Mouse (Mus musculus): ENCODE results near the gene Tnfrsf14.
A peak's percentile ranks its signal among the peaks of the same experiment; 100 is the strongest.

The Tnfrsf14 gene

DNA sequence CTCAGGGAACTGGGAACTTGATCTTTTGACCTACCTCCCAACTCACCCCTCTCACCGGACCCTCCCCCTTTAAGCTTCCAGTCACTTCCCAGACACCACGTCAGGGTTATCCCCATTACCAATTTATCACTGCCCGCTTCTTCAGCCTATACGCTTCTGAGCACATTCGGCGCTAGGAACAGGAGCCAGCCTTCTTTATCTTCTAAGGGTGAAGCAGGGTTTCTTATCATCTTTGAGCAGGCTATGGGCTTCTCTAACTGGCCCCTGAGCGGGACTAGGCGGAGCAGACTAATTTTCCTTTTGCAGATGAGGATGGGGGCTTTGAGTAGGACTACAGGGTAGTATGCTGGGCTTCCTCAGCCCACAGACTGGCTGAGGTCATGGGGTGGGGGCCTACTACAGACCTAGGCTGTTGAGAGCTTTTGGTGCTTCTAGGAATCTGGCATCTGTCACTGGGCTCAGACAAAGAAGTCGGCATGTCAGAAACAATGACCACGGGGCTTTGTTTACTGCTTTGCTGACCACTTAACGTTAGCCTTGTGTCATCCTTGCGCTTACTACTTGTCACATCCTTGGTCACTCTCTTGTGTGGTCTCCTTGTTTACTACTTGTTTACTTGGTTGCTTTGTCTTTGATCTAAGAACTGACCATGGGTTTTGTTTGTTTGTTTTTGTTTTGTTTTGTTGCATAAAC lies at the start of gene Tnfrsf14:
Gene Tnfrsf14 (minus strand): TSS at position 169 of the 693 bp plus-strand sequence.
- peak; percentile 76 for DNase-seq (ENCODE audit: low read depth)

DNA sequence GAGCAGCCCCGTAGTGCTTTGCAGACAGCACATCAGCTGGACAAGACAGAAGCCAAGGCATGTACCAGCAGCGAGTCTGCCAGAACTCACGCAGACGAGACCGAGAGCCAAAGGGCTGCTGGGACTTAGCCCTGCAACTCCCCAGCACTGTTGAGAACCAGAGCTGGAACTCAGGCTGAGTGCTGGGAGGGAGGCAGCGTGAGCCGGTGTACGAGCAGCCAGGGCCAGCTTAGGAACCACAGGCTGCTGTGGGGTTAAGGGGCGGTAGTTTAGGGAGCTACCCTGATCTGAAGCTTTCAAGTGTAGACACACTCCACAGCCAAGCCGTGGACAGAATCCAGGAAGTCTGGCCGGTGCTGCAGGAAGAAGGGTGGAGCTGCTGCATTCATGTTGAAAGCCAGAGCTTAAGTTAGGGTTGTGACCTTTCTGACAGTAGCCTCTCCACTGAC lies 45.8 kb upstream of the Tnfrsf14 start:
- DNase-seq (ENCODE audit: low read depth), result no peak

DNA sequence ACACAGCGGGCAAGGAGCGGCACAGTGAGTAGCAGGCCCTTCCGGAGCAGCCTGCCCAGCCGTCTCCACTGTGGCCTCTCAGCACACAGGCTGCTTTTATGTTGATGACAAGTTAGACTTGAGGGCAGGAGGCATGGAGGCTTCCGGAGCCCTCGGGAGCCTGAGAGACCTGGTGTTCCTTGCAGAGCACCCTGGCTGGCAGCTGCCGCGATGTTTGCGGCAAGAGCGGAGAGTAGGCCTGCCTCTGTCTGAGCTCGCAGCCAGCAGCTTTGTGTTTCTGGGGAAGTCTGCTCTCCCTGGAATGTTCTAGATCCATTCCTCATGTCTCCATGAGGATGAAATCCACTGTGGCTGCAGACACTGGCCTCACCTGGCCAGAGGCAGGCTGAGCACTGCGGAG lies 44.2 kb upstream of the Tnfrsf14 start:
- DNase-seq (ENCODE audit: low read depth), result no peak

DNA sequence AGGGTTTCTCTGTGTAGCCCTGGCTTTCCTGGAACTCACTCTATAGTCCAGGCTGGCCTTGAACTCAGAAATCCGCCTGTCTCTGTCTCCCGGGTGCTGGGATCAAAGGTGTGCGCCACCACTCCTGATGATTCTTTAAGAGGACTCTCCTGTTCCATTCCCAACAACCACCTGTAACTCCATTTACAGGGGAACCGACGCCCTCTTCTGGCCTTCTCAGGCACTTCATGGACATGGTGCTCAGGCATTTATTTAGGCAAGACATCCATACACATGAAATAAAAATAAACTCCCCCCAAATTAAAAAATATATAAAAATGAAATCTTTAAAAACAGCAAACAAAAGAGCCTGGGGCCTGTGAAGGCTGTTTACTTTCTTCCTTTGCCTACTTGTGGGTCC lies 38.8 kb upstream of the Tnfrsf14 start:
- DNase-seq (ENCODE audit: low read depth), result no peak

DNA sequence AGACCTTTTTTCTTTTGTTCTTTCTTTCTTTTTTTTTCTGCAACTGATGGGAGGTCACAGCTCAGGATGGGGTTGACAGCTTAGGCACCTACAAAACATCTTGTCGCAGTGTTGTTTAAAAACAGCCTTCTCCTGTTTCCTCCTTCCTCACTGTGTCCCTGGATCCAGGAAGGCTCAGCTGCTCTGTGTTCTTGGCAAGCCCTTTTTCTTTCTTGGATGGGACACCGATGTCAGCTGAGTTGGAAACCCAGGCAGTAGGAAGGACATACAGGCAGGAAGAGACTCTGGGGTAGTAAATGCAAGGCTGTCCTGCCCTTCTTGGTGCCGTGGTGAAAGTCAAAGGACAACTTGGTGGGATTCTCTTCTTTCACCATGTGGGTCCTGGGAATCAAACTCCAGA lies 37.5 kb upstream of the Tnfrsf14 start:
- DNase-seq (ENCODE audit: low read depth), result no peak

DNA sequence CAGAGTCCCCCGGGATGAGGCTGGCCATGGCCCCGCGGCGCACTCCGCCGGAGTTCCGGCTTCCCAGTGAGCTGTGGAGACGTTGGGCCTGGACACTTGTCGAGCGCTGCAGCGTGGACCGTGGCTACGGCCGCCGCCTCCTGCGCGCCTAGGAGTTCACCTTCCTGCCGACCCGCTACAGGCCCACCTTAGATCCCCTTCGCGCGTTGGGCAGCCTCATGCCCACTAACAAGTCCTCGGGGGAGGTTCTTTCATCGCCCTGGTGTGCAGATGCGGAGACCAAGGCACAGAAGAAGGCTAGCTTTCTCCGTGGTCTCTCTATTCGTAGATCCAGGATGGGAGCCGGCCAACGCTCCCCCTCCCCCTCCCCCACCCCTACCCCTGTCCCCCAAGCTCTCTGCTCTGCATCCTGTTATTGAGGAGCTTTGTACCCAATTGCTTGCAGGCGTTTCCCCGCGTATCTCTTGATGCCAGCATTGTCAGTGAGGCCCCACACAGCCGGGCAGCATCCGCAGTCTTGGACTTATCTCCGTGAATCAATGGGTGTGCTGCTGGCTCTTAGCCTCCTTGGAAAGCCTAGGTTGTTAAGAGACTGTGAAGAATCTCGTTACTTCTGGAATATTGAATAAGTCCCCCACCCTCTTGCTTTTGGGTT lies 36.3 kb upstream of the Tnfrsf14 start:
- peak; percentile 80 for DNase-seq (ENCODE audit: low read depth)

DNA sequence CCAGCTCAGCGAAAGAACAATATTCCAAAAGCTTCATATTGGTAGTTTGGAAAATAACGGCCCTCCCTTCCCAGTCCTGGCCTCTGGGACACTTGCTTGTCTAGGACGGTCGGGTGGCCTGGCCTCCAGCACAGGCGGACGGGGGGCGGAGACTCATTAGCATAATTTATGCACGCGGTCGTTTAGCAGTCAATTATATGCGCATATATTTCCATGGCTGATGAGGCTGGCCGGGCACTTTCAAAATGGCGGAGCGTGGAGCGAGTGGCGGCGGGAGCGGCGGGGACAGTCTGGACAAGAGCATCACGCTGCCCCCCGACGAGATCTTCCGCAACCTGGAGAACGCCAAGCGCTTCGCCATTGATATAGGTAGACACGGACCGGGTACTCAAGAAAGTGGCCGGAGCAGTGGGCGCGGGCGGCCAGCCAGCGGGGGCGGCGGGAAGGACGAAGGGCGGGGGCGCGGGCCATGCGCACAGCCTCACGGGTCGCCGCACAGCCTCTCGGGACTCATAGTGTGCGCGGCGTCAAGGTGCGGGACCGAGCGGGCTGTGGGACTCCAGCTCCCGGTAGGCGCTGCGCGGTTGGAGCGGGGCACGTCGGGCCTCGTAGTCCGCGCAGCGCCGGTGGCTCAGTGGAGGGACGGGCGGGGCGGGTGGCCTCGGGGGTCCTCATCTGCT lies 35.7 kb upstream of the Tnfrsf14 start, which contains the start of gene Pank4:
Gene Pank4 (plus strand): TSS at position 223 of the 680 bp plus-strand sequence.
- DNase-seq (ENCODE audit: low read depth), result peak; percentile 89

DNA sequence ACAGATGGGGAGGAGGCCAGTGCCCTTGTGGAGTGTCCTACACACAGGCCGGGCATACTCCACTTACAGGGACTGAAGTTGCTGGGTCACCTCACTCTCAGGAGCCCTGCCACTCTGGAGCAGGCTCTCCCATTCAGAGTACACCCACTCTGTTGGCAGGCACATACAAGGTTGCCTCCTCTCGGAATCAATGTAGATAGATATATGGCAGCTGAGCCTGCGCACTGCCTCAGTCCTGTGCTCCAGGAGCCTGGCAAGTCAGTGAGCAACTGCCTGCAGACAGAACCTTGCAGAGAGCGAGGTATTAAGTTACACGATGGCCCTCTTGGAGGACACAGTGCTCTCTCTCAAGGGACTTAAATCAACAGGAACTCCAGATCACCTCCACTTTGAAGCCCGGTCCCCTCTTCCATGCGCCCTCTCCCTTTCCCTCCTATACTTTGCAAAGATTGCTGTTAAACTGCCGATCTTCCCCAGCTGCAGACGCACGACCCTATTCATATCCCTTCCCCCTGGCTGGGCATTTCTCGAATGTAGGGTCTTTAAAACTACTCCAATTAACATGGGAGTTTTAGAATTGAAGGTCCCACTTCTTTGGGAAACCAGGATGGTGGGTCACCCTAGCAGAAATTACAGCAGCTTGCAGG lies 35.0 kb upstream of the Tnfrsf14 start:
- DNase-seq (ENCODE audit: low read depth), result no peak

DNA sequence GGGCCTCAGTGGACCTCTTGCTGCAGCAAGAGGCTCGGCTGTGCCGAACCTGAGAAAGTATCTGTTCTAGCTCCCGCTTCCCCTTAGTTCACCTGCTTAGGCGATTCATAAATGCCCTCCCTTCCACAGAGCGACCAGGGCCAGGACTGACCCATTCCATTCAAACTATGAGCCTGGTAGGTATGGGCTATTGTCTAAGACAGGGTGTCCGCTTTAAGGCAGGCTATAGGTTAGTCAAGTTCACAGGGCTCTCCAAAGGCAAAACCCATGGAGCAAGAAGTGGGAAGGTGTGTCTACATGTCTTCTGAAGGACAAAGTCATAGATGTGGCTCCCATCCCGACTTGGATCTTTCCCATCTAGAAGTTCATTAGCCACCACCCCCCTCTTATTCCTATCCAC lies 34.3 kb upstream of the Tnfrsf14 start:
- DNase-seq (ENCODE audit: low read depth), result no peak

DNA sequence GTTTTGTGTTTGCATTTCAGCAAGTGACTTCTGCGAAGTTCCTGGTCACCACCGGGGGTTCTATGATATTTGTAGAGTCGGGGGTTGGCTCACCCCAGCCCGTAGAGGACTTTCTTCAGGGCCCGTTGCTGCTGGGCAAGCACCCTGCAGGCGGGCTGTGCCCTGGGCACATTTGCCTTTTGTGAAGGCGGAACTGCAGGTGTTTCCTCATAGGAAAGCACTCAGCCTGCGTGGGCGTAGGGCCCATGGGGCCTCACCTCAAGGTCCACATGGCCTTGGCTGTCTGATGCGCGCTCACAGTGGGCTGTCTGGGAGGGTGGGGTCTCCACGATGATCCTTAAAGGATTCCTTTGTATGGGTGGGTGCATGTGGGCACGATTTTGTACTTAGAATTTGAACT lies 33.5 kb upstream of the Tnfrsf14 start:
- no peak for DNase-seq (ENCODE audit: low read depth)

DNA sequence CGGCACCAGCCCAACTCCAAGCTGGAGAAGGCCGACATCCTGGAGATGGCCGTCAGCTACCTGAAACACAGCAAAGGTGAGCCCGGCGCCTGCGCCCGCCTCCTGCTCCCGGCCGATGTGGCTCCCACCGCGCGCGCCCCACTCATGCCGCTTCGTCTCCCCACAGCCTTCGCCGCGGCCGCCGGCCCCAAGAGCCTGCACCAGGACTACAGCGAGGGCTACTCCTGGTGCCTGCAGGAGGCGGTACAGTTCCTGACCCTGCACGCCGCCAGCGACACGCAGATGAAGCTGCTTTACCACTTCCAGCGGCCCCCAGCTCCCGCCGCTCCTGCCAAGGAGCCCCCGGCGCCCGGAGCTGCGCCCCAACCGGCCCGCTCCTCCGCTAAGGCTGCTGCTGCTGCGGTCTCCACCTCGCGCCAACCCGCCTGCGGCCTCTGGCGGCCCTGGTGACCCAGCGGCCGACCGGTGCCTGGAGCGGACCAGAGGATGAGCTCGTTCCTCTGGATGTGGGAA lies 32.9 kb upstream of the Tnfrsf14 start:
- DNase-seq (ENCODE audit: low read depth), result no peak

DNA sequence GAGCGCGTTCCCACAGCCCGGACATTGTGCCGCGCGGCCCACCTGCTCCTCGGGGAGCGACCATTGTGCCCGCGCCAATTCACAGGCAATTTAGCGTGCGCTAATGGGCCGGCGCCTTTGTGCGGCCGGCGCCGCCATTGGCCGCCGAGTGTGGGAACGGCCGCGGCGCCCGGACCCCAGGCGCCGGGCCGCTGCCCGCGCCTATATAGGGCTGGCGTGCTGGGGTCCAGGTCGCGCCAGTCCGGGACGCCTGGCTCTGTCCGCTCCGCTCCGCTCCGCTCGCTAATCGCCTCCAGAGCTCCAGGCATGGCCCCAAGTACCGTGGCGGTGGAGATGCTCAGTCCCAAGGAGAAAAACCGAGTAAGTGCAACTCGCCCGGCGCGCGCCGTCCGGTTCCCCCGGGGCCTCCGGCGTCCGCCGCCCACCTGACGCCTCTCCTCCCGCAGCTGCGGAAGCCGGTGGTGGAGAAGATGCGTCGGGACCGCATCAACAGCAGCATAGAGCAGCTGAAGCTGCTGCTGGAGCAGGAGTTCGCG lies 32.4 kb upstream of the Tnfrsf14 start, which contains the start of gene Hes5:
Gene Hes5 (plus strand): TSS at position 234 of the 536 bp plus-strand sequence.
- no peak for DNase-seq (ENCODE audit: low read depth)

DNA sequence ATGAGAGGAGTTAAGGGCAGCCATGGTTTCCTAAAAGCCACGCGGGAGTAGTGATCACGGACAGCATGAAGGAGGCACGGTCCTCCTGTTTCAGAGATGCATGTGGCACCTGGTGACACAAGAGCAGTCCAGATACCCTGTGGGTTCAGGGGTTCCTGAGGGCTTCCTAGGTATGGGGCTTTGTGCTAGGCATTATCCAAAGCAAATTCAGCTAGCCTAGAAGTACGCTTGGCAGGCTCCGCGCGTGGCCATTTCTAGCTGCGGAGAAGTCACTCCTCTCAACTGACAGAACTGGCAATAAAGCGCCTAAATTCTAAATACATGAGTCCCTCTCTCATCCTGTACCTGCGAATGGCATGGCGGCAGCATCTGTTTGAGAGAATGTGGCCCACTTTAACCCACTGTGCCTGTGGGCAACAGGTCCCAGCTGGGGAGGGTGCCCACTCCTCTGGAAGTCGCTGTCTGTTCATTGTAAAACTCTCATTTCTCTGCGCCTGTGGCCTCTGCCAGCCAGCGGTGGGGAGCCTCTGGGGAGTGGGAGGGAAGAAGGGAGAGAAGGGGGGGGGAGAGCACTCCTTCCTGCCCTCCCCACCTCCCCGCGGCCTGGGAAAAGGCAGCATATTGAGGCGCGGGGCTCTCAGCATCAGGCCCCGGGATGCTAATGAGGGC lies 31.8 kb upstream of the Tnfrsf14 start:
- no peak for DNase-seq (ENCODE audit: low read depth)

DNA sequence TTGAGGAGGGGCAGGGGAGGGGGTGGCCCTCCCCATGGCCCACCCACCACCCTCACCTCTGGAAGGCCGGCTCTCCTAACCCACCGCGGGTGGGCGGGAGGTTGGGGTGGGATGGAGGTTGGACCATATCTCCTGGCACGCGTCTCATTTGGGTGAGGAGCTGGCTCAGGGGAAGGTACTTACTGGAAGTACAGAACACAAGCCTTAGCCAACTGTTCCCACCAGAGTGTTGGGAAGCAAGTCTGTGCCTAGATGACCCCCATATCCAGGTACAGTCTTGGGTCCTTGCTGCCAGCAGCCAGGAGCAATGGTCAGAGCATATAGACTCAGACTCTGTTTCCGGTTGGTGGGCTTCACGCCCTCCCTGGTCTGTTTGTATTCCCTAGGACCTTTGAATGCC lies 30.3 kb upstream of the Tnfrsf14 start:
- no peak for DNase-seq (ENCODE audit: low read depth)

DNA sequence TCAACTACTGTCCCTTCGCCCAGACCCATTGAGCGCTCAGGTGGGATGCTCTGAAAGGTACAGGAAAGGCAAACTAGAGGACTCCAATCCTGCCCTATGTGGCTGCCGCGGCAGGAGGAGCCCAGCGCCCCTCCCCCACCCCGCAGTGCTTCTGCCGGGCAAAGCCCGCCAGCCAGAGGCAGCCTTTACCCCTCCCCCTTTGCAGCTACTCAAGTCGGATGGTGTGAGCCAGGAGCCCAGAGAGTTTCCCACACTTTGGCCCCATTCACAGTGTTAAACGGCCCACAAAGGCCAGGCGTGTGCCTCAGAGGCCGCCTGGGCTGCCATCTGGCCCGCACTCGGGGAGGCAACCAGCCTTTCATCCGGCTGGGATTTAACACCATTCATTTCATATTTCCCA lies 29.8 kb upstream of the Tnfrsf14 start:
- no peak for DNase-seq (ENCODE audit: low read depth)

DNA sequence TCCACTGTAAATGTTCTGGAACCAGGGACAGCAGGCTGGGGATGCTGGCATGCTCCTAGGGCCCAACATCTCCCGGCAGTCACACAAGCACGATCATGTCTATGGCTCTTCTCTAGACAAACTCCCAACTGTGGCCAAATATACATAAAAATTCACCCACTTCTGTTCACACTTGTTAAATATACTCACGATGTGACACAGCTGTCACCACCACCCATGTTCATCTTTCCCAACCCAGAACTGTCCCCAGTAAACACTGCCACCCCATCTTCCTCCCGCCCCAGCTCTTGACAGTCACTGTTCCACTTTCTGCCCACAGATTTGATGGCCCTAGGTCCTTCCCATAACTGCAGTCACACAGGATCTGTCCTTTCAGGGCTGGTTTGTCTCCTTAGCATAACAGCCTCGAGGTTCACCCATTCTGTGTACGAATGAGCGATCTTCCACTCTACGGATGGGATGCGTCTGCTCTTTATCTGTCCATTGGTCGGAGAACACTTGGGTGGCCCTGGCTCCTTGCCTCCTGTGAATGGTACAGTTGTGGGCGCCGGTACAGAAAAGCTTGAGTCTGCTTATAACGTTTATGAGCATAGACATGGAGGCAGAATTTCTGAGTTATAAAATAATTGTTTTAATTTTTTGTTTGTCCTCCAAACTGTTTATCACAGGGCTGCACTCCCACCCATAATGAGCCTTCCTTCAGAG lies 29.1 kb upstream of the Tnfrsf14 start:
- no peak for DNase-seq (ENCODE audit: low read depth)

DNA sequence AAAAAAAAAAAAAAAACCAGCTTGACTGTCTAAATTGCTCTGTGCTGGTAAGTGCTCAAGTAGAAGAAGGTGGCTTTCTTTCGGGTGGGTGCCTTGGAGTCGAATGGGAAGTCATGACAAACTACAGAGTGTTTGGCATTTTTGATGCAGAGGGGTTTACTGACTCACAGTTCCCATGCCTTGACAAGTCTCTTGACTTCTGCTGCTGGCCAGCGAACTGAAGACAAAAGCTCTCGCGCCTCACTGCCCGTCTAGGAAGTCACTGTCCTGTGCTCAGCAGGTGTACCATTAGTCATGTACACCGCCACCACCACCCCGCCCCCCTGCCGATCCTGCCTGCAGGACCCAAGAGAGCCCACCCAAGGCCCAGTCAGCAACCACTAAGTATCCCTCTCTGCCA lies 28.2 kb upstream of the Tnfrsf14 start:
- no peak for DNase-seq (ENCODE audit: low read depth)

DNA sequence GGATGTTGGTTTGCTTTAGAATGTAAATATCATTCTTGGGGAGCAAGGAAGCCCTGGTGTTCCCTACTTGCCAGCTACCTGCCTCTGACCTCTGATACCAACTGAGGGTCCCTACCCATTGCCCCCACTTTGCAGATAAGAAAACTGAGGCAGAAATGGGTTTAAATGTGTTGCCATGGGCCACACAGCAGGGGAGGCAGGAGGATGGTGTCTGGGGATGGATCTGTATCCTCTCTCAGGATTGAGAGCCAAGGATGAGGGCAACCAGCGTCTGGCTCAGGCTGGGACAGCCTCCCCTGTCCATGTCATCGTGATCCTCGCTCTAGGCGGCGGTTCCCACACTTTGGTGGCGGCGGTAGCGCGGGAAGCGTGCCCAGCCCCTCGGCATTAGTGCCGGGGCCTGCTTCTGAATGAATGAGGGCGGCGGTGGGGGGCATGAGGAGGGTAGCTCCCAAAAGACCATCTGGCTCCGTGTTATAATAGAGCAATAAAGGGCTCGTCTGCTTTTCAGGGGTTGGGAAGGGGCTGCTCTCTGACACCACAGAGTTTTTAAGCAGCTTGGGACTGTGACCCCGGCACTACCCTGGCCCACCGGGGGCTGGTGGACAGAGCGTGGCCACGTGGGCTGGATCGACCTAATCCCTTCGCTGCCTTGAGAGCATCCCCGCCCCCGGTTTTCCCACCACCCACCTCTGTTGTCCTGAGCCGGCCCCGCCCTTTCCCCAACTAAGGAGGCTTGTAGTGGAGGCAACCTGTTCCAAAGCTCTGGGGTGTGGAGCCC lies 24.3 kb upstream of the Tnfrsf14 start:
- DNase-seq (ENCODE audit: low read depth), result no peak

DNA sequence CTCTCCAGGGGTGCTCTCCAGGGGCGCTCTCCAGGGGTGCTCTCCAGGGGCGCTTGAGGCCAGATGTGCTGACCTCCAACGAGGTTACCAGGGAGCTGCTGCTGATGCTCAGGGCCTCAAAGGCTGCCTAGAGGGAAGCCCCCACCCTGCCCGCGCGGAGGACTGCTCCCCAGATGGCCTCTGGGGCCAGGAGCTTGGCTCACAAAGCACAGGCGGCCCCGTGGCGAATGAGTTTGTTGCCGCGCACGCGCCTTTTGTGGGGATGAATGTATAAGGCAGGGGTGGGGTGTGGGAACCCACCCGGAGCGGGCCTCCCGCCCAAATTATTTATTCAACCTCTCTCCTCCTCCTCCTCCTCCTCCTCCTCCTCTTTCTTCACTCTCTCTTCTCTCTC lies 21.2 kb upstream of the Tnfrsf14 start:
- no peak for DNase-seq (ENCODE audit: low read depth)

DNA sequence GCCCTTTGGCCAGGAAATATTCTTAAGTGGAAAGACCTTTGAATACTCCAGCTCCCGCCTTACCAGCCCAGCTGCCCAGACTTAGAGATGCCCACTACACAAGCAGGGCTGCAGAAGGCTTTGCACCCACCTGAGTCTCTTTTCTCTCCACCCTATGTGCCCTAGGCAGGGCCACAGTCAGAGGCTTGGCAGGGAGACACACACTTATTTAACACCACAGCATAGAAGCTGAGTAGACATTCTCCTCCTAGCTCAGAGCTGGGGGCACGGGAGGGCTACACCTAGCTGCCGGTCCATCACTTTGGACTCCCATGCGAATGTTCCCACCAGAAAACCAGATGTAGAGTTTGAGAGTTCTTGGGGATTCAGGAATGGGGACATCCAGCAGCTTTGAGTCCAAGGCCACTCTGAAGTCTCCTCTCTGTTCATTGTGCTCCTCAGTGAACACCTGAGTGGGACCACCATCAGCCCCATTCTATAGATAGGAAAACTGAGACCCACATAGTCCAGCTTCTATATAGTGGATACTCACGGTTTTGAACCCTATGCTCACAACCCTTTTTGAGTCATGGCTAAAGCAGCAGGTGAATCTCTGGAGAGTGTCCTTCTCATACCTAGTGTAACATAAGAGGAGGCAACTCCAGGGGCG lies 20.7 kb upstream of the Tnfrsf14 start:
- no peak for DNase-seq (ENCODE audit: low read depth)

Measured in c-Kit-positive CD71-positive TER-119-negative erythroid progenitor cells, embryonic 14.5 days (primary cell).